Mouse (Mus musculus) liver, embryonic 14.5 days (tissue): ENCODE data around the gene Ppp3r2.

Source experiments
- CTCF ChIP-seq: IDR thresholded peaks from 2 replicates; pipeline ENCODE4 v1.5.1; 2016; ENCODE audit warnings: antibody characterized with exemption, low read depth, control low read depth
- EP300 ChIP-seq: IDR thresholded peaks from 2 replicates; pipeline ENCODE4 v1.6.1; 2016; ENCODE audit warnings: antibody characterized with exemption, low read depth

DNA sequence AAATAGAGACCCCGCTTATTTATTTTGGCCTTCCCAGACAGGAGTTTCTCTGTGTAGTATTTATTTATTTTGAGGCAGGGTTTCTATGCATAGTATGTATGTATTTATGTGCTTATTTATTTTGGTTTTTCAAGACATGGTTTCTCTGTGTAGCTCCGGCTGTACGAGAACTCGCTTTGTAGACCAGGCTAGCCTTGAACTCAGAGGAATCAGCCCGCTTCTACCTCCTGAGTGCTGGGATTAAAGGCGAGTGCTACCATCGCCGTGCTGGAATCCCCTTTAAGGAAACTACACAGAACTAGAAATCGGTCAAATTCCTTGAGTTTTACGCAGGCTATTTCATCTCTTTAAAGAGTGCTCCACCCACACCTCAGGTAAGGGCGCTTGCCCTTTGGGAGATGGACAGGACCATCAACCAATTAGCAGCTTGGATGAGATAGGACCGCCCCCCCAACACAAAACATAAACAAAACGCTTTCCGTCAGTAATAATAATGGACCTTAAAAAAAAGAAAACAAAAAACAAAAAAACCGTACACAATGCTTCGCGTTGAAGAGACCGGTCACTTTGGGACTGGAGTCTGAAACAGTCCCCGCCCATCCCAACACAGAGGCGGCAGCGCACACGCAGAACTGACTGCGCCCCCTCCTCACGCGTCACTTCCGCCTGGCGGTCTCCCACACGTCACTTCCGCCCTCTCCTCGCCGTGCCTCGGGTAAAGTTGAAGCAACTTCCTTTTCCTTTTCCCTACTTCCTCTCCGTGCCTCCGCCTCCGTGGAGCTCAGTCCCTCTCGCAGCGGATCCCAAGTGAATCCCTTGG, 50.3 kb downstream of the Ppp3r2 start, which contains the start of gene Rnf20:
- no peak for TF ChIP-seq CTCF
- no peak for TF ChIP-seq EP300
